Mouse (Mus musculus) midbrain, embryonic 13.5 days (tissue): ENCODE measurements around the gene E030018B13Rik. TPM values are rescaled to one million over a fixed set of nuclear protein-coding genes. Genes with fewer than 3 reads are reported as not detected.
A peak's percentile ranks its signal among the peaks of the same experiment; 100 is the strongest.

Experiments
- ATAC-seq: fragments of 200-750 bp; cut with Nextera tagmentation; 2 replicates; pipeline ENCODE4 v1.8.0; 2017; ENCODE audit warnings: mild to moderate bottlenecking, moderate TSS enrichment, moderate library complexity
- H3K27ac ChIP-seq: fragments of 300-500 bp; sonication (generic); 2 replicates; pipeline ENCODE4 v1.5.1; 2015; ENCODE audit warnings: inconsistent platforms, mild to moderate bottlenecking, moderate library complexity
- H3K27me3 ChIP-seq: fragments of 300-500 bp; sonication (generic); 2 replicates; pipeline ENCODE4 v1.6.1; 2015; ENCODE audit warnings: mild to moderate bottlenecking, inconsistent platforms
- H3K36me3 ChIP-seq: fragments of 300-500 bp; sonication (generic); 2 replicates; pipeline ENCODE4 v1.6.1; 2015; ENCODE audit warnings: mild to moderate bottlenecking, inconsistent platforms
- H3K4me1 ChIP-seq: fragments of 300-500 bp; sonication (generic); replicated peaks from 2 replicates; pipeline ENCODE4 v1.6.1; 2015; ENCODE audit warnings: inconsistent platforms
- H3K4me2 ChIP-seq: fragments of 300-500 bp; sonication (generic); replicated peaks from 2 replicates; pipeline ENCODE4 v1.6.1; 2015; ENCODE audit warnings: moderate library complexity, mild to moderate bottlenecking, inconsistent platforms
- H3K4me3 ChIP-seq: fragments of 300-500 bp; sonication (generic); replicated peaks from 2 replicates; pipeline ENCODE4 v1.5.1; 2015; ENCODE audit warnings: mild to moderate bottlenecking, inconsistent platforms
- H3K9ac ChIP-seq: fragments of 300-500 bp; sonication (generic); replicated peaks from 2 replicates; pipeline ENCODE4 v1.6.1; 2015; ENCODE audit warnings: mild to moderate bottlenecking, inconsistent platforms
- H3K9me3 ChIP-seq: fragments of 300-500 bp; sonication (generic); 2 replicates; pipeline ENCODE4 v1.6.1; 2016; ENCODE audit warnings: mild to moderate bottlenecking, inconsistent platforms
- WGBS: fragments of 180-500 bp; shearing (Covaris S2); methylation state at CpG from one replicate; pipeline ENCODE4 v1.1.7; 2015; 5-methylcytosine and 5-hydroxymethylcytosine counted together
- polyA plus RNA-seq: library from polyadenylated mRNA; unstranded; fragments of >200 nt; fragmentation: Nextera tagmentation; extraction: Ambion mirVana; gene quantifications from 2 replicates; pipeline ENCODE4 v1.2.1, GENCODE M21; 2015

The E030018B13Rik gene
- polyA plus RNA-seq, 1 experiment from 2014 or later, result 0.22 TPM

GRCm38 (mm10) chr7:63936188-63936985, 19.7 kb downstream of the E030018B13Rik start:
- Histone ChIP-seq H3K27me3 (peaks cover 2% of the 10 kb centered on the region), H3K9ac (peak overlapping the region; percentile 90), H3K4me1 (peaks cover 40% of the 10 kb centered on the region), H3K4me2 (peak overlapping the region; percentile 93), H3K27ac (peak overlapping the region; percentile 96), H3K36me3 (no peaks in the 10 kb centered on the region), H3K4me3 (peak overlapping the region; percentile 80), H3K9me3 (no peaks in the 10 kb centered on the region)
- WGBS, result under 1% methylated on average over 34 of the region's 34 CpGs
- no peak for ATAC-seq

- H3K9ac ChIP-seq, result peak overlapping the region; percentile 90
- H3K27ac ChIP-seq, result peak overlapping the region; percentile 96
- ATAC-seq, result no peak
- H3K9me3 ChIP-seq, result no peaks in the 10 kb centered on the region
- peak overlapping the region; percentile 80 for H3K4me3 ChIP-seq
- H3K27me3 ChIP-seq, result peaks cover 5% of the 10 kb centered on the region
- H3K4me1 ChIP-seq, result peaks cover 40% of the 10 kb centered on the region
- peak overlapping the region; percentile 93 for H3K4me2 ChIP-seq
- 0% methylated on average over 11 of the region's 11 CpGs for WGBS
- no peaks in the 10 kb centered on the region for H3K36me3 ChIP-seq
Measured at GRCm38 (mm10) chr7:63936986-63937235, 20.3 kb downstream of the E030018B13Rik start.

GRCm38 (mm10) chr7:63937236-63938065, 20.8 kb downstream of the E030018B13Rik start:
- Histone ChIP-seq H3K4me1 (peaks cover 40% of the 10 kb centered on the region), H3K27me3 (peaks cover 5% of the 10 kb centered on the region), H3K4me3 (peak overlapping the region; percentile 80), H3K36me3 (no peaks in the 10 kb centered on the region), H3K9ac (peak overlapping the region; percentile 90), H3K9me3 (no peaks in the 10 kb centered on the region), H3K4me2 (peak overlapping the region; percentile 93), H3K27ac (peak overlapping the region; percentile 96)
- ATAC-seq, result peak; percentile 5
- WGBS, result under 1% methylated on average over 76 of the region's 88 CpGs

- Histone ChIP-seq H3K9me3 (no peaks in the 10 kb centered on the region), H3K27me3 (peaks cover 5% of the 10 kb centered on the region), H3K27ac (peak overlapping the region; percentile 96), H3K4me3 (peak overlapping the region; percentile 80), H3K36me3 (no peaks in the 10 kb centered on the region), H3K4me2 (peak overlapping the region; percentile 93), H3K4me1 (peaks cover 40% of the 10 kb centered on the region), H3K9ac (peak overlapping the region; percentile 90)
- ATAC-seq, result peak; percentile 77
- under 1% methylated on average over 105 of the region's 121 CpGs for WGBS
Measured at GRCm38 (mm10) chr7:63938066-63938913, 21.6 kb downstream of the E030018B13Rik start.

GRCm38 (mm10) chr7:63938914-63939396, 22.3 kb downstream of the E030018B13Rik start, which contains the start of gene Klf13:
Klf13 (minus strand) TSS chr7:63938915.
- Histone ChIP-seq H3K4me1 (peaks cover 34% of the 10 kb centered on the region), H3K4me2 (peak within 1 kb of the TSS; percentile 93), H3K36me3 (no peaks in the 10 kb centered on the region), H3K9ac (peak within 1 kb of the TSS; percentile 90), H3K4me3 (peak within 1 kb of the TSS; percentile 80), H3K27me3 (peaks cover 5% of the 10 kb centered on the region), H3K27ac (peak within 1 kb of the TSS; percentile 96), H3K9me3 (no peaks in the 10 kb centered on the region)
- peak; percentile 93 for ATAC-seq
- under 1% methylated on average over 48 of the region's 50 CpGs for WGBS

GRCm38 (mm10) chr7:63939397-63939951, 22.8 kb downstream of the E030018B13Rik start:
- peak overlapping the region; percentile 96 for H3K27ac ChIP-seq
- H3K9me3 ChIP-seq, result no peaks in the 10 kb centered on the region
- under 1% methylated on average over 39 of the region's 39 CpGs for WGBS
- peak overlapping the region; percentile 80 for H3K4me3 ChIP-seq
- H3K27me3 ChIP-seq, result peaks cover 5% of the 10 kb centered on the region
- peak overlapping the region; percentile 93 for H3K4me2 ChIP-seq
- H3K9ac ChIP-seq, result peak overlapping the region; percentile 84
- peaks cover 31% of the 10 kb centered on the region for H3K4me1 ChIP-seq
- no peaks in the 10 kb centered on the region for H3K36me3 ChIP-seq
- ATAC-seq, result peak; percentile 55

- Histone ChIP-seq H3K4me3 (no peak overlapping the region), H3K4me2 (no peak overlapping the region), H3K27ac (no peak overlapping the region), H3K9ac (no peak overlapping the region), H3K27me3 (peaks cover 5% of the 10 kb centered on the region), H3K36me3 (no peaks in the 10 kb centered on the region), H3K9me3 (no peaks in the 10 kb centered on the region), H3K4me1 (peaks cover 22% of the 10 kb centered on the region)
- no peak for ATAC-seq
- 90% methylated on average over 5 of the region's 5 CpGs for WGBS
Measured at GRCm38 (mm10) chr7:63940321-63940720, 23.7 kb downstream of the E030018B13Rik start.

GRCm38 (mm10) chr7:63941050-63941449, 24.4 kb downstream of the E030018B13Rik start:
- Histone ChIP-seq H3K9ac (no peak overlapping the region), H3K4me3 (no peak overlapping the region), H3K27me3 (peaks cover 5% of the 10 kb centered on the region), H3K27ac (no peak overlapping the region), H3K36me3 (no peaks in the 10 kb centered on the region), H3K9me3 (no peaks in the 10 kb centered on the region), H3K4me1 (peaks cover 15% of the 10 kb centered on the region), H3K4me2 (no peak overlapping the region)
- 93% methylated on average over 3 of the region's 3 CpGs for WGBS
- no peak for ATAC-seq

- Histone ChIP-seq H3K4me3 (no peak overlapping the region), H3K9me3 (no peaks in the 10 kb centered on the region), H3K9ac (no peak overlapping the region), H3K4me1 (peaks cover 10% of the 10 kb centered on the region), H3K27me3 (peaks cover 5% of the 10 kb centered on the region), H3K36me3 (no peaks in the 10 kb centered on the region), H3K4me2 (no peak overlapping the region), H3K27ac (no peak overlapping the region)
- ATAC-seq, result no peak
- WGBS, result 85% methylated on average over 4 of the region's 4 CpGs
Measured at GRCm38 (mm10) chr7:63941501-63941900, 24.8 kb downstream of the E030018B13Rik start.

GRCm38 (mm10) chr7:63943946-63944345, 27.3 kb downstream of the E030018B13Rik start:
- H3K36me3 ChIP-seq, result no peaks in the 10 kb centered on the region
- 50% methylated on average over 2 of the region's 2 CpGs for whole genome bisulfite sequencing
- no peak overlapping the region for H3K27ac ChIP-seq
- no peak overlapping the region for H3K9ac ChIP-seq
- H3K27me3 ChIP-seq, result peaks cover 5% of the 10 kb centered on the region
- no peak overlapping the region for H3K4me3 ChIP-seq
- ATAC-seq, result no peak
- peaks cover 6% of the 10 kb centered on the region for H3K4me1 ChIP-seq
- H3K4me2 ChIP-seq, result no peak overlapping the region
- no peaks in the 10 kb centered on the region for H3K9me3 ChIP-seq
